Mouse (Mus musculus) myocyte (in vitro differentiated cells): ENCODE results near the gene Gli3.

Source experiments
- E2F4 ChIP-seq: IDR thresholded peaks from one replicate; pipeline ENCODE4 v1.6.1; 2011; ENCODE audit warnings: mild to moderate bottlenecking, control low read depth, moderate library complexity; ENCODE audit not compliant: insufficient read depth
- MYOD1 ChIP-seq, 3 experiments: IDR thresholded peaks; one replicate each; pipeline ENCODE4 v1.6.1; 2011; ENCODE audit warnings: control low read depth in 2 of 3, low read depth in 2 of 3, mild to moderate bottlenecking in 2 of 3, moderate library complexity in 1 of 3; ENCODE audit not compliant: insufficient read length in 2 of 3, control insufficient read depth in 1 of 3
- MYOG ChIP-seq, 3 experiments: IDR thresholded peaks; one replicate each; pipeline ENCODE4 v1.6.1; 2011; ENCODE audit warnings: control low read depth in 2 of 3, low read depth in 2 of 3, mild to moderate bottlenecking in 2 of 3; ENCODE audit not compliant: insufficient read length in 2 of 3, control insufficient read depth in 1 of 3, insufficient read depth in 1 of 3
- POLR2A ChIP-seq: IDR thresholded peaks from one replicate; pipeline ENCODE4 v1.6.1; 2011; ENCODE audit warnings: low read depth, mild to moderate bottlenecking, control low read depth, moderate library complexity; ENCODE audit not compliant: insufficient read length
- POLR2AphosphoS2 ChIP-seq: IDR thresholded peaks from one replicate; pipeline ENCODE4 v1.6.1; 2011; ENCODE audit warnings: low read depth, control low read depth; ENCODE audit not compliant: insufficient read length
- TCF12 ChIP-seq: IDR thresholded peaks from one replicate; pipeline ENCODE4 v1.6.1; 2011; ENCODE audit warnings: mild to moderate bottlenecking, control low read depth; ENCODE audit not compliant: poor library complexity, insufficient read depth, severe bottlenecking
- USF1 ChIP-seq: IDR thresholded peaks from one replicate; pipeline ENCODE4 v1.6.1; 2011; ENCODE audit warnings: low read depth, mild to moderate bottlenecking, control low read depth, moderate library complexity

DNA sequence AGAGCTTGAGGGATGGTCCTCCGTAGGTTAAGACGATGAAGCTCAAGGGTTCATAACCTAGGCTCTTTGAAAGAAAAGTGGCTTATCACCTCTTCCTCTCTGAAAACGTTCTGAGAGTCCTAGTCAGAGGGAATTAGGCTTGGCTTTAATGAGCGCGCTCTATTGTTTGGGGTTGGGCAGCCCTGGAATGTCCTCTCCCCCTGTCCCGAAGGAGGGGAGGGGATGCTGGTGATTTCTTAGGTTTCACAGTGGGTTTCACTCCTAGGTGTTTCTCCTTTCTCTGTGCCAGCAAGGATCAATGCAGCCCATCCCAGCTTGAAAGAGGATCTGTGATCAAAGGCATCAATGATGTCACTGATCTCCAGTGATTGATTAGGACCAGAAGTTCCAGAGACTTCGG is 24.3 kb downstream of the Gli3 start:
- TF ChIP-seq POLR2A (no peak), USF1 (no peak), E2F4 (no peak), POLR2AphosphoS2 (no peak), MYOG (IDR thresholded peaks at IDR 0.05; ENCODE audit: control insufficient read depth in 1 of 3, insufficient read depth in 1 of 3, insufficient read length in 2 of 3, low read depth in 2 of 3) (no peak), TCF12 (no peak), MYOD1 (IDR thresholded peaks at IDR 0.05; ENCODE audit: control insufficient read depth in 1 of 3, insufficient read length in 2 of 3, low read depth in 2 of 3) (no peak)
